Mouse (Mus musculus) liver, embryonic 14.5 days (tissue): Measurements from ENCODE around the gene Mnd1.

Experiments
- CTCF ChIP-seq: IDR thresholded peaks from 2 replicates; pipeline ENCODE4 v1.5.1; 2016; ENCODE audit warnings: antibody characterized with exemption, low read depth, control low read depth
- EP300 ChIP-seq: IDR thresholded peaks from 2 replicates; pipeline ENCODE4 v1.6.1; 2016; ENCODE audit warnings: antibody characterized with exemption, low read depth

- TF ChIP-seq EP300, result no peak
- no peak for TF ChIP-seq CTCF
Observed at GRCm38 (mm10) chr3:84191141-84191881, 35.7 kb upstream of the Mnd1 start.
